Mouse (Mus musculus) liver, postnatal 0 days (tissue): ENCODE measurements around the gene Cpn1.

Source experiments
- CTCF ChIP-seq: sonication (generic); IDR thresholded peaks from 2 replicates; pipeline ENCODE4 v1.5.1; 2016; ENCODE audit warnings: antibody characterized with exemption, low read depth
- EP300 ChIP-seq: IDR thresholded peaks from 2 replicates; pipeline ENCODE4 v1.6.1; 2016; ENCODE audit warnings: antibody characterized with exemption, low read depth, mild to moderate bottlenecking

DNA sequence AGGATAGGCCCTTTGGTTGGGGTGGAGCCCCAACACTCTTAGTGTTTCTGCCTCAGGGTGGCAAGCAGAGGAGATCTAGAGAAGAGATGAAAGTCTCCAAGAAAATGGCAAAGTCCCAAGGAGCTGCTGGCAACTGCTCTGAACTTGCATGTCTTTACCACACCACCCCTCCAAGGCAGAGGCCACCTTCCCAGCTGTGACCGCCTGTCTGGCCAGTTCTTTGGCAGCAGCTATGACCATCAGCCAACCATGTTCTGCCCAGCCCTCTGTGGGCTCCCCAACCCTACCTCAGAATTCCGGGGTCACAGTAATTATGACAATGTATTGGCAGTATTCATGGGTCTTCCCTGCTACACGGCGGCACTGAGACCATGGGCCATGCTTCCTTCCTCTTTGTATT is 31.5 kb downstream of the Cpn1 start:
- TF ChIP-seq CTCF (no peak), EP300 (no peak)
